Mouse (Mus musculus): ENCODE results near the gene Dnase2a.

The Dnase2a gene

GRCm38 (mm10) chr8:84969241-84970134 is 61.1 kb downstream of the Dnase2a start, which contains the start of the genes Gm49661, Prdx2 and Rnaseh2a:
Gene Gm49661, minus strand, starts transcription at chr8:84969433.
Gene Prdx2, plus strand, starts transcription at chr8:84969587.
Gene Rnaseh2a, minus strand, starts transcription at chr8:84969767.
- DNase-seq (ENCODE audit: low read depth, low spot score) = peak; percentile 87

- DNase-seq (ENCODE audit: low read depth, low spot score) = peak; percentile 58
Measured at GRCm38 (mm10) chr8:84970135-84970790, 61.9 kb downstream of the Dnase2a start.

DNA sequence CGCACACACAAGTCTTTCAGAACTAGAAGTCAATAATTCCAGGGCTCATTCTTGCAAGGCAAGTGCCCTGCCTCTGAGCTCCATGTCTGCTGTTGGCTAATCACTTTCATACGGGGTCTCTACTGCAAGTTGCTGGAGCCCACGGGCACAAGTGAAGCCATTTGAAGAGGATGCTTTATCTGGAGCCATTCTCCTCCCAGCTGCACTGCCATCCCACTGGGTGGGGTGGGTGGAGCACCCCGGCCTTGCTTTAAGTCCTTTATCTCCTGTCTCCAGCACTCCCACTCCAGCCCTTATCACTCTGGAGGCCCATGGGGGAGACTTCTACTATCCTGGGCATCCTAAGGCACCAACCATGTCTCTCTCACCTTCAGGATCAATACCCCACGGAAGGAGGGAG is 62.6 kb downstream of the Dnase2a start:
- no peak for DNase-seq (ENCODE audit: low read depth, low spot score)
